Mouse (Mus musculus) thymus, postnatal 36 days (tissue): ENCODE data around the gene Vstm2a.

ENCODE experiments used
- DNase-seq, 2 experiments: peaks; one replicate each; pipeline ENCODE4 v3.0.0; 2022; ENCODE audit warnings: mixed read lengths in 2 of 2

Gene Vstm2a

DNA sequence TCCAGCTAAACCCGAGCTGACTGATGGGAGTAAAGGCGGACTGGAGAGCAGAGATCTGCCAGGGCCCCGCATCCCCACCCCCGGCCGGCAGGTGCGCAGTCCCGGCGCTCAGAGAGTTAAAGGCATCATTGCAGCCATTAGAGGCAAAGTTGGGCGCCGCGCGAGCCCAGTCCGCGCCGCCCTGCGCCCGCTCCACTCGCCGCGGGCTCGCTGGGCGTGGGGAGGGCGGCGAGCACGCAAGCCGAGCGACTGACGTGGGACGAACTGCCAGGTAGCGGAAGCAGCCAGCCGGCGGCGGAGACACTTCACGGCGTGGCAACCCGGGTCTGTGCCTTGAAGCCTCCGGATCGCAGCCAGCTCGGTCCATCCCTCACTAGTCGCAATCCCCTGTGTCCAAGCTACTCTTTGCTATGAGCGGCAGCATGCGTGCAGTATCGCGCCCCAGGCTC lies at the start of gene Vstm2a:
TSS of gene Vstm2a (plus strand) at position 252 of the 449 bp plus-strand sequence.
- DNase-seq, result peak in 1 of 2 experiments; percentile 2

DNA sequence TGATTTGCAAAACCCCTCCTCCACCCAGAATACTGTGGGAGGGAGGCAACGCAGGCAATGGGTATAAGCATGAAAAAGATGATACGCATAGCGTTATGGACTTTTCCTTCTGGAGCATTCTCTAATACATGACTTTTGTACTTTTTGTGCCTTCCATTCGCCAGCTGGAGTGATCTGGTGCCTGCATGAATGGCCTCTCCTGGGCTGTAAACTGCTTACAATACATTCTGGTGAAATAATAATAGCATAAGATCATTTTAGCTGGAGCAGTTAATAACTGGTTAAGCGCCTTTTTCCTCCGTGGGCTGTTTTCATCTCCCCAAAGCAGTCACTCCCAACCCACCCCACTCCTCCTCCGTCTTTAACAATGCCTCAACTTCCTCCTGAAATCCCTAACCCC lies 513 bp upstream of the Vstm2a start:
- DNase-seq, result no peak

DNA sequence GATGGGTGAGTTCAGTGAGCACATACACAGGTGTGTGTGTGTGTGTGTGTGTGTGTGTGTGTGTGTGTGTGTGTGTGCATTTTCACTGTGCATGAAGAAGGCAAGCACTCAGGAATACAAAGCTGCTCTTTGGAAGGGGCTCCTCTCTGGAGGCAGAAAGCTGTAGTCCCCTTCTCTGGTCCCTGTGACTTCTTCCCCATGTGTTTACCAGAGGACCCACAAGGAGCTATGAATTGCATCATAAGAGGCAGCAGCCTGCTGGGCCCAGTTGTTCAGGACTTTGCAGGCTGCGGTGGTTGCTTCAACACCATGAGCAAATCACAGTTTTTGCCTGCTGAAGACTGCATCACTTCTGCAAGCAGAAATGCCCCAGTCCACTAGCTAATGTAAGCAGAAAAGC lies 776 bp downstream of the Vstm2a start:
- DNase-seq, result no peak

DNA sequence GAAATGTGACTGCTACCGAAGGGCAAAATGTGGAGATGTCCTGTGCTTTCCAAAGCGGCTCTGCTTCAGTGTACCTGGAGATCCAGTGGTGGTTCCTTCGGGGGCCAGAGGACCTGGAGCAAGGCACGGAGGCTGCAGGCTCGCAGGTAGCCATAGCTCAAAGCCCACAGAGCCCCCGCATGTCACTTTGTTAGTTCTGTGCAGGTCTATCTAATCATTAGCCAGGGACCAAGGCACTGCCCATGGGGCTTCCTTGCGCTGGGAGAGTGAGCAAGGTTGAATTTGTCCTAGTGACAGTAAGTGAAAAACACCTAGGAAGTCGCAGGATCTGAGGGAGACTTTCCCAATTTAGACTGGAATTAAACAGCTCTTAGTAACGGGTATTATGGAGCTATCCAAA lies 2.4 kb downstream of the Vstm2a start:
- no peak for DNase-seq

DNA sequence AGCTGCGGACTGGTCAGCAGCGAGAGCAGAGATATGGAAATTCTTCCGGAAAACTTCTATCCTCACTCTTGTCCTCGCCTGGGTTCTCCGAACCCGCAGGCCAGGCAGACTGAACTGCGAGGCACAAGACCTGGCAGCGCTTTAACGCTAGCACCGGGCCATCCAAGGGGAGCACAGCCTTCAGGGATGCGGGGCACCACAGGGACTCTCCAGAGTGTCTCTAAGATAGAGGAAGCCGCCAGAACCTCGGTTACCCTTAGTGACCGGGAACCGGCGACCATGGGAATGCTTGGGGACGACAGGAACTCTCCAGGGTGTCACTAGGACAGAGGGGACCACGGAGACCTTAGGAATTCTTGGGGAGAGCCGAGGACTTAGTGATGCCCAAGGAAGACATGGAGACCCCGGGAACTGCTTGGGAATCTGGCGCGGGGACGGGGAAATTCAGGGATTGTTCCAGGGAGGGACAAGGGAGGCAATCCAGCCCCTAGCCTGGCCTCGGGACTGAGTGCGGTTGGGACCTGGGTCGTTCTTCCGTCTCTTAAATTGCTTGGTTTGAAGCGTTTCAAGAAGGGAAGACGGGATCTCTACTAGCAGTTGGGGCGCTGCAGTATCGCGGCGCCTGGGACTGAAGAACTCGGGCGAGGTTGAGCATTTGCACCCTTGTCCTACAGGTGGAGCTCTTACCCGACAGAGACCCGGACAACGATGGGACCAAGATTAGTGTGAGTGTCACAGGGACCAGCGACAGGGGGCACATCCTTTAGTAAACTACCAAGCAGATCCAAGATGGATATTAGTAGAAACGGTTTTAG lies 3.4 kb downstream of the Vstm2a start:
- DNase-seq, result peak in 1 of 2 experiments; percentile 2

DNA sequence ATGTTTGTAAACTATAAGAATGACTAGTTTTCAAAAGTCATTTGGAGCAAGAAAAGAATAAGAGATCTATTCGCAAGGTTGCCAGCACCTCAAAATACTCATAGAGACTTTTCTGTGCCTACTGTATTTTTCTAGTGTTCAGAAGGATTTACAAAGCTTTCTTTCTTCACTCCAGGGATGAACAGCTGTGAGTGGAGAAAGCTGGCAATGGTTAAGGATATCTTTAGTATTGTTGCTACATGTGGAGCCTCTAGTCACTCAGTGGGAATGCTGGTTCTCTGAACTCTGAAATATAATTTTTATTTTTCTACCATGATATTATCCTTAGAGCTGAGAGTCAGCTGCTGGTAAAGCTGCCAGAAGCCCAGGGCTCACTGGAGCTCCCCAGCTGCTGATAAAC lies 10.9 kb downstream of the Vstm2a start:
- DNase-seq, result no peak

DNA sequence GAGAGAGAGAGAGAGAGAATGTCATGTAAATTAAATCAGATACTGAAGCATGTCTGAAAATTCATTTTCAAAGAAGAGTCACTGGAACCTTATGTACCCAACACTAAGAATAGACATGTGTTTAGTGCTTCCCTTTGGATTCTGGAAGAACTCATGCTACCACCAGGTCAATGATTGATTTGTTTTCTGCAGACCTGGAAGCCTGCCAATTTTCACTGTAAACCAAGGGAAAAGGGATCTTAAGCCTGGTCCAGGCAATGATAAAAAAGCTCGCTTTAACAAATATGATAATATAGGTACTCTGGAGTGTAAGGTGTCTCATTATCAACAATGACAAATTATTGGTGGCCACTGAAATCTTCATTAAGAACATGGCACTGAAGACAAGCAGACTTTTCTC lies 32.9 kb downstream of the Vstm2a start:
- no peak for DNase-seq

DNA sequence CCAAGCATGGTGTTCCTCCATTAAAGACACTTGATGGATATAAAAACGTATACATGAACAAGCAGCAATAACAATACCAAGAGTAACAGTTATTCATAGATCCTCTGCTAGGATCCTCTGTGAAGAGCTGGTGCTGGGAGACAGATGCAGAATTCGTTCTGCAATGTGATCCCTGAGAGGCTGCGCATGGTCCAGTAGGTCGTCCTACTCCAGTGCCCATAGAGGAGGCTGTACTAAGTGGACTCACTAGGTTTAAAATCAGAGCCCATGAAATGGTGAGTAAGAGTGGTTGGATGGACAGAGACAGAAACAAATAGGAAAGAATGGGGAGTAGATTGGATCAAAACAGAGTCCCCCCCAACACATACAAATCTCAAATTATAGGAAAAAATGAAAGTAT lies 35.4 kb downstream of the Vstm2a start:
- no peak for DNase-seq

DNA sequence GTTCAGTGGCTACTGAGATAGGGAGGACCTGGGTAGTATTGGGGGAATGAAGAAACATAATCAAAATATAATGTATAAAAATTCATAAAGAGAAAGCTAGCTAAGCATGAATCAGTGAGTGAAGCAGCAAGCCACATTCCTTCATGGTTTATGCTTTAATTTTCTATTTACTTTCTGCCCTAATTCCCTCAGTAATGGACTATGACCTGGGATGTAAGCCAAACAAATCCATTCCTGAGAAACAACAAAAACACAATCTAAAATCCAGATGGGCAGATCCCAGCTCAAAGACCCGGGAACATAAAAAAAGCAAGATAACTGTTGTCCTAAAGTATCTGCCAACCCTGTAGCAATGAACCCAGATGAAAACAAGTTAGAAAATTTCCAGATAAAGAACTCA lies 39.0 kb downstream of the Vstm2a start:
- no peak for DNase-seq

DNA sequence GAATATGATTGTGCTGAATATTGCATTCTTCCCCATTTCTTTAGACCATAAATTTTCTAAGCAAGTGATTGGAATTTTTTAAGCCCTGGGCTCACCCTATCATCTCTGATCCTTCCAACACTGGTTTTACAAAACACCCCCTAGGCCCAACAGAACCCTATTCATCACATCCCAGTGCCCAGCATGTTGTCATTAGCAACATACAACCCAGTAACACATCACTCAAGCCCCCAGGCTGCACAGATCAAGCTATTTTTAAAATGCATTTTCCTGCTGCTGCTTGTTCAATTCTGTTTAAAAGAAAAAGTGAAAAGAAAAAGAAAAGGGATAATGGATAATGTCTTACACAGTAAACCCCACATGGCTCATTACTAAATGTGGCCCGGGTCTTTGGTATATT lies 42.0 kb downstream of the Vstm2a start:
- no peak for DNase-seq

DNA sequence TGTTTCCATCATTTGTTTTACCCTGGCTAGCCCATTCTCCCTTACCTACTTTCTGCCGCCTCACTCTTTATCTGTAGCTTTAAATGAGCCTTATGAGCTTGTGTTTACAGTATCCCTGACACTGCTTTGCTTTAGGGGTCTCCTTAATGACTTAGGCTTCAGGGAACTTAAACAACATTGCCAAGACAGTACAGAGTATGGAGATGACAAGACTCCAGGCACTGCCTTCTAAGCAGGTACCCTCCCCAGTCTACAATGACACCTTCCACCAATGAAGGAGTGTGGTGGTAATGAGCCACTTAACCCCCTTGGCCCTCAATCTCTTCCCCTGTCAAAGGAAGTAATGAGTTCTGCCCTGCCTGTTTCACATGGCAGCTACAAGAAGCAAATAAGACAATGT lies 42.4 kb downstream of the Vstm2a start:
- no peak for DNase-seq

DNA sequence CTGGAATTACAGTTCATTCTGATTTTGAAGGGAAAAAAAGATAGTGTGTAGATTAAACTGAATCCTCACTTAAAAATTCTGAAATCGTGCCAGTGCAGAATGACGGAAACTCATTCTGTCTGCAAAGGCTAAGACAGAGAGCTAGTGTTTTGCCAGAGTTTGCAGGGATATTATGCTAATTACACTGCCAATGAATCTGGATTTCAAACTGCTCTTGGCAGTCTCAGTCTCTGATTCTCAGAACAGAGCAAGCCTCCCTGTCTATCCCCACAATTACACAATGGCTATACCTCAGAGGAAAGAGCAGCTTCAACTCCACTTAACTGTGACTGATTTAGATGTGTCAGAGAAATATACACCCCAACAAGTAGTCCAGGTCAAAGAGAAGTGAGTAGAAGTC lies 43.2 kb downstream of the Vstm2a start:
- DNase-seq, result no peak

DNA sequence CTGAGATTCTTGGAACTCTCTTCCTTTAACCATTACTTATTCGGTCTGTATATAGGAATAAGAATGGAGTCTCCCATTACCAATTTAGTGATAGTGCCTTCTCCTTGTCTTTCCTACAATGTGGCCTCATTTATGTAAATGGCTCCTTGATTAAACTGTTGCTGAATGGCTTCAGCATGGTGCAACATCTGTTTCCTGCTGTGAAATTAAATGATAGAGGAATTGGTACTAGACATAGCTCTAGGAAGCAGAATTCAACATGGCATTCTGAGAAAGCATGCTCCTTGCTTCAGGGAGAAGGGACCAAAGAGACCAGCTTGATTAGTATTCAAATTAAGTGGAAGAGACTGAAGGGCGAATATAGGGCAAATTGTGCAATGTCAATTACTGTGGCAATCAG lies 57.6 kb downstream of the Vstm2a start:
- DNase-seq, result no peak

DNA sequence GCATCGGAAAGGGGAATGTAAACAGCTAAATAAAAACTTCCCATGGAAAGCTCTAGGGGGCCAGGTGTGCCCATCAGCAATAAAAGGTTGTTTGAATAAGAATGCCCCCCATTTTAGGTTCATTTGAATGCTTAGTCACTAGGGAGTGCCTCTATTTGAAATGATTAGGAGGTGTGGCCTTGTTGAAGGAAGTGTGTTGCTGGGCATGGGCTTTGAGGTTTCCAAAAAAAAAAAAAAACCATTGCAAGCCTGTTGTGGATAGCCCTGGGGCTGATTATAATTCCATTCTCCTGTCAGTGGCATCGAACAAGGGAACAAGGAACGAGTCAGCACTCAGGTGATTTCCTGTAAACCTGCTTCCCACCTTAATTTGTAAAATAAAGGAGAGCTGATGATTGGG lies 87.7 kb downstream of the Vstm2a start:
- no peak for DNase-seq

DNA sequence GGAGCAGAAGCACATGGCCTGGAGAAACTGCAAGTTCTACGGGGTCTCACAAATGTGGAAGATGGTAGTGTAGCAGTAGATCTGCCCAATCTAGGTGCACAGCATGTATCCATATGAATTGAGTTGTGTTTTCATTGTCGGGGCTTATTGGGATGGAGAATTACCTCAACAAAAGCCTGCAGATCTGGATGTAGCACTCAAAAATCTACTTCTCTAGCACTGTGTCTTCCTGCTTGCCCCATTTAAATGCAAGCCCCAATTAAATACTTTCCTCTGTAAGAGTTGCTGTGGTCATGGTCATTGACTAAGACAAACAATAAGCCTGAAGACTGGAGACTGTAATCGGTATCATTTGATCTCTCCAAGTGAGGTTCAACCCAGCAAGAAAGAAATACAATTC lies 88.2 kb downstream of the Vstm2a start:
- no peak for DNase-seq

DNA sequence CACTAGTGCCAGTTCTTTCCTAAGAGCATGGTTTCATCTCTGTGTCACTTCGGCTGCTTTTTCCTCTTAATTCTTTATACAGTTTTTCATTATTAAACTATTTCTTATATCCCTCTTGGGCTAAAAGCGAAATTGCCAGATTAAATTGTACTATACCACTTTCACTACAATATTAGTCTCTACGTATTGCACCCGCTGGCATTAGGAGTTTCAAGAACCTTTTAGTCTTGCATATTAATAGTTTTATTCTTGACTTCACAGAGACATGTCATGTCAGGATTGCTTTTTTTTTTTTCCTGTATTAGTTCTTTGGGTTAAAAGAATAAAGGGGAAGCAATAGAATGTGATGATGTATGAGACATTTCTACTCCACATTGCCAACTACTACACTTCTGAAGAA lies 94.4 kb downstream of the Vstm2a start:
- DNase-seq, result no peak

DNA sequence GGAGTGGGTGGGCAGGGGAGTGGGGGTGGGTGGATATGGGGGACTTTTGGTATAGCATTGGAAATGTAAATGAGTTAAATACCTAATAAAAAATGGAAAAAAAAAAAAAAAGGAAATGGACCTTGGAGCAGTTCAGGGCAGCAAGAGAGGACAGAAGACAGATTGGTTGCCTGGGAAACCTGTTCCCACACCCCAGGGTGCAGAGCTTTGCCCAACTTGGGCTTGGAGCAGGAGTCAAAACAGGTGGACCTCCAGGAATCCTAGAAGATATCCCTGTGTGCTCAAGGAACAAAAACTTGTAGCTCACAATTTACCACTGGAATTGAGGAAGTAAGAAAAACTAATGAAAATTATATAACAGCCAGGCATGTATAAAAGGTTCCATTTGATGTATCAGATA lies 96.8 kb downstream of the Vstm2a start:
- no peak for DNase-seq

DNA sequence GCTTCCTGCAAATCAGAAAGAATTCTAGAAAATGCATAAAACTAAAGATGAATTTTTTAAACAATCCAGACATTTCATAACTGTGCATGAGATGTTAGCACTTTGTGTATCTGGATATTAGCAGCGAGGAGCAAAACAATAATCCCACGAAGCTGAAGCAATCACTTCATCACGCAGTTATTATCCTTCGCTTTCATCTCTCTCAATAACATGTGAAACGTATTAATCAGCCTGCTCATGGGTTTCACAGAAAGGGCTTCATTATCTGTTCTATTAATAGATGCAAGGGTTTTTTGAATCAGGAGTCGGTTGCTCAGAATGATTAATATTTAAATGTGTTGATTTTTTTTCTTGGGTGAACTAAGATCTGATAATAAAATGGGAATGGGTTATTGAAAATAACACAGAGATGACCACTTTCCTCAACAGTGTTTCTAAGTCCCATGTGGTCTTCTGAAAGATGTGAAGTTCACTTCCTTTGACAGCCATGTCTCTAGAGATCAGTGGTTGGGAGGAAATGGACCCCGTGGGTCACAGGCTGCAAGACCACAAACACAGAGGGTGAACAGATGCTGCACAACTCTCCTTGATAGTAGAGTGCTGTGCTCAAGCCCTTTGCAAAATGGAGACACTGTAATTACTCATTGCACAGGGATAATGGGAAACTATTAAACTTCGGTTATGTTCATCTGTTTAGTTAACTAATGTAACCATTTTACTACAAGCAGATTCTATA lies 109.5 kb downstream of the Vstm2a start:
- no peak for DNase-seq

DNA sequence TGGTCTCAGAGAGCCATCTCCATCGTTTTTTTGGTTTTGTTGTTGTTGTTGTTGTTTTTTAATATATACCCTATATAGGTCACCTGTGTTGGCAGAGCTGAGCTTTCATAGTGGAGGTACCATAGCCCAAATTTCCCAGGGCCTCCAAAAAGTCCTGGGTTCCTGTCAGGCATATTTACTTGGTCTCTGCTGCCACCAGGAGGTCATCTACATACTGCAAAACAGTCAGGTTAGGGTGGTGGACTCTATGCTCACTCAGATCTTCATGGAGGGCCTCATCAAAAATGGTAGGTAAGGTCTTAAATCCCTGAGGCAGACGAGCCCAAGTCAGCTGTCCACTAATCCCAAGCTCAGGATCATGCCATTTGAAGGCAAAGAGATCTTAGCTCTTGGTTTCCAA lies 146.1 kb downstream of the Vstm2a start:
- DNase-seq, result no peak

DNA sequence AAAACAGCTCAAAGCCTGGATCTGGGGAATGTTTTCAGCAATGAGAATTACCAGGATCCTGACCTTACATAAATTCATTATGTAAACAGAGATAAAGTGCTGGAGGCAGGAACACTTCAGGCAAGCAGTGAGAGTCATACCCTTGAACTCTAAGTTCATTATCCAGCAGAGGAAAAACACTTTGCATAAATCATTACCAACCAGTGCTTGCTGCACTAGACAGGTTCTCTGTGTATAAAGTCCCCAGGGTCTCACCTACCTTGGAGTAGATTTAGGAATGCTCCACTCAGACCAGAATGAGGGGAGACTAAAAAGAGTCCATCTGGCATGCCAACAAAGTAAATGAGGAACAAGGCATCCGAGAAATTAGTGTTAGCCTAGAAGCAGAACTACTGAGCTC lies 154.2 kb downstream of the Vstm2a start:
- no peak for DNase-seq

DNA sequence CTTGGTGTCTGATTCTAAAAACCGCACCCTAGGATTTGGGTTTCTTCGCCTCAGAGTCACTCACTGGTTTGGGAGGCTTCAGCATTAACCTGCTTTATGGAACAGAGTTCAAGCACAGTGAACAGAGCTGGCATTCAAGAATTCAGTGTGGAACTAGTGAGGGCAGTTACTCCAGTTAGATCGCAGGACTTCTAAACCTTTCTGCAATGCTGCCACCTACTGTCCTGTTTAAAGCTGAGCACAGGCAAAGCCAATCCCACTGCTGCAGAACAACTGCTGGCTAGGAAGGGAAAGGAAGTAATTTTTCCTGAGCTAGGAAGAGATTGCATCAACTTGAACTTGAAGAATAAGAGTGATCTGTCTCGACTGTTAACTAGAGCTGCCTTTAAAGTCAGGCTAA lies 155.1 kb downstream of the Vstm2a start:
- DNase-seq, result no peak

DNA sequence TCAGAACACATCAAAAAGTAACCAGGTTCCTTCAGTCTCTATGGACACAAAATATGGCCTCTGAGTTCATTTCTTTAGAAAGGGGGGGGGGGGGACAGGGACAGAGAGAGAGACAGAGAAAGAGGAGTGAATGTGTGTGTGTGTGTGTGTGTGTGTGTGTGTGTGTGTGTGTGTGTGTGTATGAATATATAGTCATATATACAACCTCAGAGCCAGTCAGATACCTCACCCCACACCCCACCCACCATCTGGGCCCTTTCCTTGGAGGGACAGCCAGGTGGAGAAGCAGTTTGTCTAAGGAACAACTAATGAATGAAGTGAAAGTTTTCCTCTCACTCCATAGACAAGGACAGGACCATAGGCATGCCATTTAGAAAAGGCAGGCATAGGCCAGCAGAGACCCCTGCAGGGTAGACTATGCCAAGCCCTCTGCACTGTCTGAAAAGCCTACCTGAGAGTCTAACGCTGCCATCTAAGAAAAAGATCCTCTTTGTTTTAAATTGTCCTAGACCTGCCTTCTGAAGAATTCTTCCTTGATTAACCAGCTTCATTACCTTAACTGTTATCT lies 155.6 kb downstream of the Vstm2a start:
- no peak for DNase-seq

DNA sequence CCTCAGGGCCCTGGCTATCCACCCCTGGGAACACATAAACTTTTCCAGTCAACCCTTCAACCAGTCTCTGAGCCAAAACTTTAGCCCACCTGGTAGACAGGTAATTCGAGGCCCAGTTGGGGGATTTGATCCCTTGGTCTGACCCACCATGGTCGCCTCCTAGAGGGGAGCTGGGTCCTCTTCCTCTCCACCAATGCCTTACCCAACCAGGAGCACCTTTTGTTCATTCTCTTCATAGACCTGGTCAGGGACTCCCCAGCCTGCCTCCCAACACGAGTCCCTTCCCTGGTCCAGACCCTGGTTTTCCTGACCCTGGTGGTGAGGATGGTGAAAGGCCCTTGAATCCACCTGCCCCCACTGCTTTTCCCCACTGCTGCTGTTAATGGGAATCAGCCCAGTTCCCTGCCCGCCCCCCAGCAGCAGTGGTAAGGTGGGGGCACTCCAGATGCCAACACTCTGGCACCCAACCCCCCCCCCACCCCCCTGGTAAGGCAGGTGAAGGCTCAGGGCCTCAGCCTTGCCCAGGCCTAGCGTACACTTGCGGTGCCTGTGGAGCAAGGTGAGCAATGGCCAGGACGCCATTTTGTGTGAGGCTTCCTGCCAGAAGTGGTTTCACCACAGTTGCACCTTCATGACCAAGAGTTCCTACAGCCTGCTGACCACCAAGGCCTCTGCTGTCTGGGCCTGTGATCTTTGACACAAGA lies 182.2 kb downstream of the Vstm2a start:
- DNase-seq, result no peak
